Mouse (Mus musculus) intestine, embryonic 16.5 days (tissue): Measurements from ENCODE around the gene Pde8a. TPM values are rescaled to one million over a fixed set of nuclear protein-coding genes. Genes with fewer than 3 reads are reported as not detected.

ENCODE experiments used
- ATAC-seq: fragments of 200-750 bp; cut with Nextera tagmentation; 2 replicates; pipeline ENCODE4 v1.8.0; 2017; ENCODE audit warnings: moderate TSS enrichment, moderate library complexity
- H3K27ac ChIP-seq: fragments of 300-500 bp; sonication (generic); 2 replicates; pipeline ENCODE4 v1.5.1; 2014; ENCODE audit warnings: mild to moderate bottlenecking, low read length
- H3K27me3 ChIP-seq: fragments of 300-500 bp; sonication (generic); replicated peaks from 2 replicates; pipeline ENCODE4 v1.6.1; 2014; ENCODE audit warnings: low read length, control low read depth, mixed read lengths; ENCODE audit not compliant: control insufficient read depth, insufficient read depth
- H3K36me3 ChIP-seq: fragments of 300-500 bp; sonication (generic); 2 replicates; pipeline ENCODE4 v1.6.1; 2014; ENCODE audit warnings: low read length, control low read depth; ENCODE audit not compliant: control insufficient read depth, insufficient read depth
- H3K4me1 ChIP-seq: fragments of 300-500 bp; sonication (generic); 2 replicates; pipeline ENCODE4 v1.6.1; 2014; ENCODE audit warnings: low read length, control low read depth, mixed read lengths; ENCODE audit not compliant: control insufficient read depth, insufficient read depth
- H3K4me2 ChIP-seq: fragments of 300-500 bp; sonication (generic); 2 replicates; pipeline ENCODE4 v1.6.1; 2014; ENCODE audit warnings: low read depth, low read length, control low read depth
- H3K4me3 ChIP-seq: fragments of 300-500 bp; sonication (generic); 2 replicates; pipeline ENCODE4 v1.5.1; 2014; ENCODE audit warnings: mild to moderate bottlenecking, low read length
- H3K9ac ChIP-seq: fragments of 300-500 bp; sonication (generic); 2 replicates; pipeline ENCODE4 v1.6.1; 2014; ENCODE audit warnings: low read depth, low read length
- H3K9me3 ChIP-seq: fragments of 300-500 bp; sonication (generic); 2 replicates; pipeline ENCODE4 v1.6.1; 2016; ENCODE audit warnings: low read length, control low read depth; ENCODE audit not compliant: control insufficient read depth
- WGBS: fragments of 180-500 bp; shearing (Covaris S2); extraction: QIAGEN DNeasy Blood & Tissue Kit; methylation state at CpG from one replicate; pipeline ENCODE4 v1.1.7; 2014; 5-methylcytosine and 5-hydroxymethylcytosine counted together
- polyA plus RNA-seq: library from polyadenylated mRNA; unstranded; fragments of >200 nt; fragmentation: Nextera tagmentation; extraction: Ambion mirVana; gene quantifications from 2 replicates; pipeline ENCODE4 v1.2.1, GENCODE M21; 2015

Gene Pde8a
- polyA plus RNA-seq, 1 experiment from 2014 or later = 1.4 TPM

- H3K27me3 ChIP-seq = peaks cover 2% of the 10 kb centered on the region; the same call in 1 of the 2 replicates
- no peak overlapping the region for H3K27ac ChIP-seq
- peak; percentile 76 for ATAC-seq
- H3K9ac ChIP-seq = no peak overlapping the region
- WGBS = 49% methylated on average over 7 of the region's 7 CpGs
- H3K4me1 ChIP-seq = 0 out of 2 replicates have a peak, but pooled peaks cover 3% of the 10 kb centered on the region
- no peak overlapping the region for H3K4me3 ChIP-seq
- H3K4me2 ChIP-seq = no peak overlapping the region
- H3K9me3 ChIP-seq = no peaks in the 10 kb centered on the region
- H3K36me3 ChIP-seq = no peaks in the 10 kb centered on the region
Observed at GRCm38 (mm10) chr7:81219321-81219720, 5.9 kb downstream of the Pde8a start.

- 85% methylated on average over 3 of the region's 3 CpGs for WGBS
- H3K9me3 ChIP-seq = no peaks in the 10 kb centered on the region
Observed at GRCm38 (mm10) chr7:81220381-81220780, 7.0 kb downstream of the Pde8a start.

GRCm38 (mm10) chr7:81224260-81224659 is 10.9 kb downstream of the Pde8a start:
- no peaks in the 10 kb centered on the region for H3K9me3 ChIP-seq
- H3K9ac ChIP-seq = no peak overlapping the region
- WGBS = 84% methylated on average over 7 of the region's 7 CpGs
- no peaks in the 10 kb centered on the region for H3K36me3 ChIP-seq
- 0 out of 2 replicates have a peak, but pooled peaks cover 3% of the 10 kb centered on the region for H3K4me1 ChIP-seq
- no peaks in the 10 kb centered on the region for H3K27me3 ChIP-seq
- no peak overlapping the region for H3K4me3 ChIP-seq
- H3K4me2 ChIP-seq = no peak overlapping the region
- no peak overlapping the region for H3K27ac ChIP-seq
- ATAC-seq = no peak

More at GRCm38 (mm10) chr7:81220381-81220780, 7.0 kb downstream of the Pde8a start:
- H3K4me3 ChIP-seq = no peak overlapping the region
- H3K27me3 ChIP-seq = peaks cover under 1% of the 10 kb centered on the region; the same call in 1 of the 2 replicates
- H3K36me3 ChIP-seq = no peaks in the 10 kb centered on the region
- H3K4me1 ChIP-seq = 0 out of 2 replicates have a peak, but pooled peaks cover 3% of the 10 kb centered on the region
- H3K9ac ChIP-seq = no peak overlapping the region
- no peak overlapping the region for H3K27ac ChIP-seq
- no peak overlapping the region for H3K4me2 ChIP-seq
- ATAC-seq = no peak

- 79% methylated on average over 7 of the region's 7 CpGs for WGBS
- no peaks in the 10 kb centered on the region for H3K9me3 ChIP-seq
- no peak overlapping the region for H3K4me3 ChIP-seq
- H3K27ac ChIP-seq = no peak overlapping the region
- no peak overlapping the region for H3K4me2 ChIP-seq
- ATAC-seq = no peak
- no peaks in the 10 kb centered on the region for H3K36me3 ChIP-seq
- no peaks in the 10 kb centered on the region for H3K4me1 ChIP-seq
- no peak overlapping the region for H3K9ac ChIP-seq
- no peaks in the 10 kb centered on the region for H3K27me3 ChIP-seq
Observed at GRCm38 (mm10) chr7:81230091-81230792, 16.8 kb downstream of the Pde8a start.

GRCm38 (mm10) chr7:81232674-81233073 is 19.3 kb downstream of the Pde8a start:
- Histone ChIP-seq H3K36me3 (no peaks in the 10 kb centered on the region), H3K4me3 (no peak overlapping the region), H3K27me3 (no peaks in the 10 kb centered on the region), H3K9me3 (no peaks in the 10 kb centered on the region), H3K4me2 (no peak overlapping the region), H3K27ac (no peak overlapping the region), H3K9ac (no peak overlapping the region), H3K4me1 (no peaks in the 10 kb centered on the region)
- ATAC-seq = no peak
- WGBS = 93% methylated on average over 2 of the region's 2 CpGs

GRCm38 (mm10) chr7:81235117-81235516 is 21.7 kb downstream of the Pde8a start:
- no peak overlapping the region for H3K27ac ChIP-seq
- H3K27me3 ChIP-seq = no peaks in the 10 kb centered on the region
- no peak overlapping the region for H3K9ac ChIP-seq
- H3K4me2 ChIP-seq = no peak overlapping the region
- H3K9me3 ChIP-seq = no peaks in the 10 kb centered on the region
- H3K36me3 ChIP-seq = no peaks in the 10 kb centered on the region
- no peak for ATAC-seq
- no peaks in the 10 kb centered on the region for H3K4me1 ChIP-seq
- WGBS = 86% methylated on average over 2 of the region's 2 CpGs
- no peak overlapping the region for H3K4me3 ChIP-seq

GRCm38 (mm10) chr7:81235600-81236223 is 22.3 kb downstream of the Pde8a start:
- Histone ChIP-seq H3K9ac (no peak overlapping the region), H3K4me2 (no peak overlapping the region), H3K9me3 (no peaks in the 10 kb centered on the region), H3K27me3 (no peaks in the 10 kb centered on the region), H3K4me3 (no peak overlapping the region), H3K27ac (no peak overlapping the region), H3K36me3 (no peaks in the 10 kb centered on the region), H3K4me1 (no peaks in the 10 kb centered on the region)
- 77% methylated on average over 4 of the region's 4 CpGs for WGBS
- no peak for ATAC-seq

GRCm38 (mm10) chr7:81243361-81243760 is 30.0 kb downstream of the Pde8a start:
- 50% methylated on average over 5 of the region's 5 CpGs for WGBS
- Histone ChIP-seq H3K36me3 (no peaks in the 10 kb centered on the region), H3K4me1 (no peaks in the 10 kb centered on the region), H3K9me3 (no peaks in the 10 kb centered on the region), H3K27ac (no peak overlapping the region), H3K4me2 (no peak overlapping the region), H3K4me3 (no peak overlapping the region), H3K9ac (no peak overlapping the region), H3K27me3 (no peaks in the 10 kb centered on the region)
- 0 out of 2 replicates have a peak, but pooled peaks have one; percentile 50 for ATAC-seq

GRCm38 (mm10) chr7:81249854-81250279 is 36.5 kb downstream of the Pde8a start:
- Histone ChIP-seq H3K27ac (peak overlapping the region; percentile 54), H3K9ac (no peak overlapping the region), H3K4me1 (peaks cover 10% of the 10 kb centered on the region), H3K4me2 (peak overlapping the region; percentile 22; the same call in 1 of the 2 replicates), H3K9me3 (no peaks in the 10 kb centered on the region), H3K36me3 (no peaks in the 10 kb centered on the region), H3K27me3 (no peaks in the 10 kb centered on the region), H3K4me3 (no peak overlapping the region)
- WGBS = 41% methylated on average over 3 of the region's 3 CpGs
- peak; percentile 72 for ATAC-seq
